Mouse (Mus musculus): ENCODE data around the gene Por. TPM values are rescaled to one million over a fixed set of nuclear protein-coding genes. Genes with fewer than 3 reads are reported as not detected.

Gene Por
- polyA plus RNA-seq, 1 experiment from 2014 or later: 93.9 TPM

GRCm38 (mm10) chr5:135666890-135667289, 2.9 kb upstream of the Por start:
- H3K4me1 ChIP-seq (ENCODE audit: control insufficient read depth, insufficient read depth, low read length): no peaks in the 10 kb centered on the region
- H3K27ac ChIP-seq (ENCODE audit: low read depth, low read length): no peak overlapping the region
- H3K9me3 ChIP-seq (ENCODE audit: control insufficient read depth, low read length): no peaks in the 10 kb centered on the region
- ATAC-seq (ENCODE audit: insufficient read depth, low FRiP score, low TSS enrichment) (no peak), DNase-seq (ENCODE audit: low spot score) (no peak)
- no peak overlapping the region for H3K4me2 ChIP-seq (ENCODE audit: low read depth)
- H3K9ac ChIP-seq (ENCODE audit: low read length): no peak overlapping the region
- H3K36me3 ChIP-seq (ENCODE audit: control insufficient read depth, insufficient read depth, low read length): no peaks in the 10 kb centered on the region
- no peaks in the 10 kb centered on the region for H3K27me3 ChIP-seq (ENCODE audit: control insufficient read depth, insufficient read depth, low read length)
- no peak overlapping the region for H3K4me3 ChIP-seq (ENCODE audit: low read depth, low read length)
- 91% methylated on average over 5 of the region's 5 CpGs for WGBS

- WGBS: 88% methylated on average over 7 of the region's 7 CpGs
- H3K4me2 ChIP-seq (ENCODE audit: low read depth): no peak overlapping the region
- no peak overlapping the region for H3K9ac ChIP-seq (ENCODE audit: low read length)
- ATAC-seq (ENCODE audit: insufficient read depth, low FRiP score, low TSS enrichment) (no peak), DNase-seq (ENCODE audit: low spot score) (no peak)
- no peaks in the 10 kb centered on the region for H3K9me3 ChIP-seq (ENCODE audit: control insufficient read depth, low read length)
- no peak overlapping the region for H3K4me3 ChIP-seq (ENCODE audit: low read depth, low read length)
- H3K4me1 ChIP-seq (ENCODE audit: control insufficient read depth, insufficient read depth, low read length): no peaks in the 10 kb centered on the region
- no peak overlapping the region for H3K27ac ChIP-seq (ENCODE audit: low read depth, low read length)
- H3K27me3 ChIP-seq (ENCODE audit: control insufficient read depth, insufficient read depth, low read length): no peaks in the 10 kb centered on the region
- H3K36me3 ChIP-seq (ENCODE audit: control insufficient read depth, insufficient read depth, low read length): no peaks in the 10 kb centered on the region
Measured at GRCm38 (mm10) chr5:135668071-135668470, 1.8 kb upstream of the Por start.

- Histone ChIP-seq H3K4me2 (ENCODE audit: low read depth) (no peak overlapping the region), H3K36me3 (ENCODE audit: control insufficient read depth, insufficient read depth, low read length) (no peaks in the 10 kb centered on the region), H3K4me1 (ENCODE audit: control insufficient read depth, insufficient read depth, low read length) (peaks cover 16% of the 10 kb centered on the region), H3K27ac (ENCODE audit: low read depth, low read length) (no peak overlapping the region), H3K9ac (ENCODE audit: low read length) (no peak overlapping the region), H3K27me3 (ENCODE audit: control insufficient read depth, insufficient read depth, low read length) (no peaks in the 10 kb centered on the region), H3K9me3 (ENCODE audit: control insufficient read depth, low read length) (no peaks in the 10 kb centered on the region), H3K4me3 (ENCODE audit: low read depth, low read length) (no peak overlapping the region)
- no peak for DNase-seq (ENCODE audit: low spot score)
- ATAC-seq (ENCODE audit: insufficient read depth, low FRiP score, low TSS enrichment): no peak
- 78% methylated on average over 2 of the region's 2 CpGs for WGBS
Measured at GRCm38 (mm10) chr5:135670881-135671280, 1.0 kb downstream of the Por start.

- Histone ChIP-seq H3K36me3 (ENCODE audit: control insufficient read depth, insufficient read depth, low read length) (no peaks in the 10 kb centered on the region), H3K4me3 (ENCODE audit: low read depth, low read length) (no peak overlapping the region), H3K27me3 (ENCODE audit: control insufficient read depth, insufficient read depth, low read length) (no peaks in the 10 kb centered on the region), H3K9me3 (ENCODE audit: control insufficient read depth, low read length) (no peaks in the 10 kb centered on the region), H3K4me2 (ENCODE audit: low read depth) (no peak overlapping the region), H3K27ac (ENCODE audit: low read depth, low read length) (no peak overlapping the region), H3K4me1 (ENCODE audit: control insufficient read depth, insufficient read depth, low read length) (peaks cover 16% of the 10 kb centered on the region), H3K9ac (ENCODE audit: low read length) (no peak overlapping the region)
- 85% methylated on average over 3 of the region's 4 CpGs for WGBS
- DNase-seq (ENCODE audit: low spot score) (no peak), ATAC-seq (ENCODE audit: insufficient read depth, low FRiP score, low TSS enrichment) (no peak)
Measured at GRCm38 (mm10) chr5:135672509-135672908, 2.7 kb downstream of the Por start.

GRCm38 (mm10) chr5:135672980-135673379, 3.1 kb downstream of the Por start:
- no peak overlapping the region for H3K4me3 ChIP-seq (ENCODE audit: low read depth, low read length)
- 63% methylated on average over 5 of the region's 5 CpGs for WGBS
- no peaks in the 10 kb centered on the region for H3K27me3 ChIP-seq (ENCODE audit: control insufficient read depth, insufficient read depth, low read length)
- H3K27ac ChIP-seq (ENCODE audit: low read depth, low read length): no peak overlapping the region
- peaks cover 16% of the 10 kb centered on the region for H3K4me1 ChIP-seq (ENCODE audit: control insufficient read depth, insufficient read depth, low read length)
- no peak overlapping the region for H3K4me2 ChIP-seq (ENCODE audit: low read depth)
- H3K36me3 ChIP-seq (ENCODE audit: control insufficient read depth, insufficient read depth, low read length): no peaks in the 10 kb centered on the region
- ATAC-seq (ENCODE audit: insufficient read depth, low FRiP score, low TSS enrichment) (no peak), DNase-seq (ENCODE audit: low spot score) (no peak)
- no peaks in the 10 kb centered on the region for H3K9me3 ChIP-seq (ENCODE audit: control insufficient read depth, low read length)
- no peak overlapping the region for H3K9ac ChIP-seq (ENCODE audit: low read length)

GRCm38 (mm10) chr5:135674349-135674775, 4.5 kb downstream of the Por start:
- H3K27me3 ChIP-seq (ENCODE audit: control insufficient read depth, insufficient read depth, low read length): no peaks in the 10 kb centered on the region
- H3K4me3 ChIP-seq (ENCODE audit: low read depth, low read length): no peak overlapping the region
- peaks cover 16% of the 10 kb centered on the region for H3K4me1 ChIP-seq (ENCODE audit: control insufficient read depth, insufficient read depth, low read length)
- 9% methylated on average over 3 of the region's 3 CpGs for WGBS
- H3K27ac ChIP-seq (ENCODE audit: low read depth, low read length): peak overlapping the region; percentile 36
- H3K9ac ChIP-seq (ENCODE audit: low read length): no peak overlapping the region
- no peaks in the 10 kb centered on the region for H3K9me3 ChIP-seq (ENCODE audit: control insufficient read depth, low read length)
- H3K36me3 ChIP-seq (ENCODE audit: control insufficient read depth, insufficient read depth, low read length): no peaks in the 10 kb centered on the region
- peak; percentile 59 for DNase-seq (ENCODE audit: low spot score)
- ATAC-seq (ENCODE audit: insufficient read depth, low FRiP score, low TSS enrichment): peak; percentile 79
- H3K4me2 ChIP-seq (ENCODE audit: low read depth): no peak overlapping the region; the same call in 1 of the 2 replicates

GRCm38 (mm10) chr5:135674821-135675220, 5.0 kb downstream of the Por start:
- Histone ChIP-seq H3K4me3 (ENCODE audit: low read depth, low read length) (no peak overlapping the region), H3K9me3 (ENCODE audit: control insufficient read depth, low read length) (no peaks in the 10 kb centered on the region), H3K36me3 (ENCODE audit: control insufficient read depth, insufficient read depth, low read length) (no peaks in the 10 kb centered on the region), H3K4me2 (ENCODE audit: low read depth) (peak overlapping the region; percentile 30), H3K27ac (ENCODE audit: low read depth, low read length) (peak overlapping the region; percentile 24), H3K9ac (ENCODE audit: low read length) (peak overlapping the region; percentile 19; the same call in 1 of the 2 replicates), H3K4me1 (ENCODE audit: control insufficient read depth, insufficient read depth, low read length) (peaks cover 16% of the 10 kb centered on the region), H3K27me3 (ENCODE audit: control insufficient read depth, insufficient read depth, low read length) (no peaks in the 10 kb centered on the region)
- DNase-seq (ENCODE audit: low spot score): peak; percentile 84
- under 1% methylated on average over 11 of the region's 11 CpGs for WGBS
- ATAC-seq (ENCODE audit: insufficient read depth, low FRiP score, low TSS enrichment): peak; percentile 92

- no peak for ATAC-seq (ENCODE audit: insufficient read depth, low FRiP score, low TSS enrichment)
- H3K4me3 ChIP-seq (ENCODE audit: low read depth, low read length): no peak overlapping the region
- 82% methylated on average over 3 of the region's 3 CpGs for WGBS
- no peak overlapping the region for H3K27ac ChIP-seq (ENCODE audit: low read depth, low read length)
- no peak overlapping the region for H3K9ac ChIP-seq (ENCODE audit: low read length)
- H3K4me2 ChIP-seq (ENCODE audit: low read depth): no peak overlapping the region
- no peaks in the 10 kb centered on the region for H3K36me3 ChIP-seq (ENCODE audit: control insufficient read depth, insufficient read depth, low read length)
- no peak for DNase-seq (ENCODE audit: low spot score)
- H3K27me3 ChIP-seq (ENCODE audit: control insufficient read depth, insufficient read depth, low read length): no peaks in the 10 kb centered on the region
- H3K4me1 ChIP-seq (ENCODE audit: control insufficient read depth, insufficient read depth, low read length): peaks cover 16% of the 10 kb centered on the region
- H3K9me3 ChIP-seq (ENCODE audit: control insufficient read depth, low read length): no peaks in the 10 kb centered on the region
Measured at GRCm38 (mm10) chr5:135676696-135677095, 6.9 kb downstream of the Por start.

- no peak for ATAC-seq (ENCODE audit: insufficient read depth, low FRiP score, low TSS enrichment)
- Histone ChIP-seq H3K4me1 (ENCODE audit: control insufficient read depth, insufficient read depth, low read length) (peaks cover 16% of the 10 kb centered on the region), H3K9me3 (ENCODE audit: control insufficient read depth, low read length) (no peaks in the 10 kb centered on the region), H3K4me3 (ENCODE audit: low read depth, low read length) (no peak overlapping the region), H3K4me2 (ENCODE audit: low read depth) (no peak overlapping the region), H3K9ac (ENCODE audit: low read length) (no peak overlapping the region), H3K36me3 (ENCODE audit: control insufficient read depth, insufficient read depth, low read length) (no peaks in the 10 kb centered on the region), H3K27ac (ENCODE audit: low read depth, low read length) (no peak overlapping the region), H3K27me3 (ENCODE audit: control insufficient read depth, insufficient read depth, low read length) (no peaks in the 10 kb centered on the region)
- 87% methylated on average over 2 of the region's 2 CpGs for WGBS
- no peak for DNase-seq (ENCODE audit: low spot score)
Measured at GRCm38 (mm10) chr5:135677251-135677650, 7.4 kb downstream of the Por start.

Data from neural tube, embryonic 11.5 days (tissue).